Mouse (Mus musculus) embryonic facial prominence, embryonic 13.5 days (tissue): Measurements from ENCODE around the gene Prr15l. TPM values are rescaled to one million over a fixed set of nuclear protein-coding genes. Genes with fewer than 3 reads are reported as not detected.

ENCODE experiments used
- ATAC-seq: fragments of 200-750 bp; cut with Nextera tagmentation; 2 replicates; pipeline ENCODE4 v1.8.0; 2017; ENCODE audit warnings: low read depth; ENCODE audit not compliant: insufficient number of reproducible peaks, insufficient read depth, low FRiP score, low TSS enrichment
- H3K27ac ChIP-seq: fragments of 300-500 bp; sonication (generic); 2 replicates; pipeline ENCODE4 v1.5.1; 2015; ENCODE audit warnings: moderate library complexity, mild to moderate bottlenecking, inconsistent platforms
- H3K27me3 ChIP-seq: fragments of 300-500 bp; sonication (generic); 2 replicates; pipeline ENCODE4 v1.6.1; 2015; ENCODE audit warnings: mild to moderate bottlenecking, inconsistent platforms
- H3K36me3 ChIP-seq: fragments of 300-500 bp; sonication (generic); 2 replicates; pipeline ENCODE4 v1.6.1; 2015; ENCODE audit warnings: mild to moderate bottlenecking, inconsistent platforms
- H3K4me1 ChIP-seq: fragments of 300-500 bp; sonication (generic); 2 replicates; pipeline ENCODE4 v1.6.1; 2015; ENCODE audit warnings: inconsistent platforms
- H3K4me2 ChIP-seq: fragments of 300-500 bp; sonication (generic); 2 replicates; pipeline ENCODE4 v1.6.1; 2015; ENCODE audit warnings: moderate library complexity, mild to moderate bottlenecking, inconsistent platforms
- H3K4me3 ChIP-seq: fragments of 300-500 bp; sonication (generic); 2 replicates; pipeline ENCODE4 v1.5.1; 2015; ENCODE audit warnings: mild to moderate bottlenecking, inconsistent platforms
- H3K9ac ChIP-seq: fragments of 300-500 bp; sonication (generic); 2 replicates; pipeline ENCODE4 v1.6.1; 2015; ENCODE audit warnings: mild to moderate bottlenecking, inconsistent platforms
- H3K9me3 ChIP-seq: fragments of 300-500 bp; sonication (generic); 2 replicates; pipeline ENCODE4 v1.6.1; 2016; ENCODE audit warnings: inconsistent platforms
- WGBS: fragments of 180-500 bp; shearing (Covaris S2); methylation state at CpG from one replicate; pipeline ENCODE4 v1.1.7; 2015; ENCODE audit warnings: mixed read lengths; 5-methylcytosine and 5-hydroxymethylcytosine counted together
- polyA plus RNA-seq: library from polyadenylated mRNA; unstranded; fragments of >200 nt; fragmentation: Nextera tagmentation; extraction: Ambion mirVana; gene quantifications from 2 replicates; pipeline ENCODE4 v1.2.1, GENCODE M21; 2015

Gene Prr15l
- polyA plus RNA-seq = 2.4 and 3.4 TPM in 2 replicates

DNA sequence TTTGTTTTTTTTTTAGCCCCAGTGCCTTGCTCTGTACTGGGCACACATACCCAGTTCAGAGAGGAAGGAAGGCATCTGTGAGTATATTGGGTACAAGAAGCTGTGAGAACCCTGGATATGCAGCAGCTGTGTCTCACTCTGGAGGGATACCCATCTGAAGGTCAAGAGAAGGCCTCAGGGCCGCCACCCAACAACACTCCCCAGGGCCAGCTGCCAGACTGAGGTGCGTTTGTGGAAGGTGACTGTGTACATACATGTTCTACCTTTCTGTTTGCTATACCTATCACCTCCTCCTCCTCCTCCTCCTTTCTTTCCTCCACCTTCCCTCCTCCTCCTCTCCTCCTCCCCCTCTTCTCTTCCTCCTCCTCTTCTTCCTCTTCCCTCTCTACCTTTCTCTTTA, at the start of gene Prr15l:
TSS of gene Prr15l (plus strand) at position 17 of the 400 bp plus-strand sequence.
- H3K9ac ChIP-seq = no peak within 1 kb of the TSS
- peaks cover 22% of the 10 kb centered on the region for H3K4me1 ChIP-seq
- H3K4me3 ChIP-seq = no peak within 1 kb of the TSS
- H3K27ac ChIP-seq = peak within 1 kb of the TSS; percentile 57; the same call in 1 of the 2 replicates
- H3K27me3 ChIP-seq = peaks cover 22% of the 10 kb centered on the region
- ATAC-seq = no peak
- H3K9me3 ChIP-seq = no peaks in the 10 kb centered on the region
- 71% methylated on average over 2 of the region's 2 CpGs for WGBS
- no peaks in the 10 kb centered on the region for H3K36me3 ChIP-seq
- H3K4me2 ChIP-seq = peak within 1 kb of the TSS; percentile 39

DNA sequence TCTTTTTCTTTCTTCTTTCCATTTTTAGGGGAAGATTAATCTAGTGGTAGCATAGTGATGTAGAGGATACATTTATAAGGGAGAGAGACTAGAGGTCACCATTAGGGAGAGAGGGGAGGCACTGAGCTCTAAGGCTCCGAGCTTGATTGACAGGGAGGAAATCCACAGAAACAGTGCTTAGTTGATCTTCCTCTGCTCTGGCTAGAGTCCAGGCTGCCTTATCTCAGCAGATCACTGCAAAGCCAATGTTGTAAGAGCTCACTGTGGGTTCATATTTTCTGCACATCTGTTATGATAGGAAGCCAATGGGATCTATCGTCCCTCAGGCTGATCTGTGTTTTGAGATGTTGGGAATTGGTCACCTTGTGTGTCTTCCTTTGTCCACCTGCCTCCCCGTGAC, 49.2 kb upstream of the Prr15l start:
- Histone ChIP-seq H3K27me3 (peaks cover 5% of the 10 kb centered on the region; the same call in 1 of the 2 replicates), H3K4me1 (peaks cover 31% of the 10 kb centered on the region), H3K4me3 (no peak overlapping the region), H3K36me3 (no peaks in the 10 kb centered on the region), H3K4me2 (no peak overlapping the region), H3K27ac (no peak overlapping the region), H3K9ac (no peak overlapping the region), H3K9me3 (no peaks in the 10 kb centered on the region)
- WGBS = 47% methylated on average over 3 of the region's 3 CpGs
- no peak for ATAC-seq

DNA sequence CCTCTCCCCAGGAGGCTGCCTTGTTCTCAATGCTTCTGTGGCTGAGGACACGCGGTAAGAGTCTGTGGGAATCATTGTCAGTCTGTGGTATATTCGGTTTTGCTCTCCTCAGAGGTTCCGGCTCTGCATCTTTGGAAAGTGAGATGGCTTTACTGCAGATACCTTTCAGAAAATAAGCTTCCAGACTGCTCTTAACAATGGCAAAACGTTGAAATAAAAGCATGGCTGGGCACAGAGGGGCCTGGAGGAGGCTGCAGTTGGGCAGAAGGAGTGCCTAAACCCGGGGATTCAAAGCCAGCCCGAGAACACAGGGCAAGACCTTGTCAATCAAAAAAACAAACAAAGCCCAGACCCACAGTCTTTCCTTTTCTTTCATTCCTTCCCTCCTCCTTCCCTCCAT, 48.5 kb upstream of the Prr15l start:
- no peak for ATAC-seq
- Histone ChIP-seq H3K9ac (no peak overlapping the region), H3K27ac (no peak overlapping the region), H3K4me3 (no peak overlapping the region), H3K4me1 (peaks cover 24% of the 10 kb centered on the region), H3K4me2 (no peak overlapping the region), H3K9me3 (no peaks in the 10 kb centered on the region), H3K36me3 (no peaks in the 10 kb centered on the region), H3K27me3 (peaks cover 5% of the 10 kb centered on the region; the same call in 1 of the 2 replicates)
- 31% methylated on average over 7 of the region's 7 CpGs for WGBS

DNA sequence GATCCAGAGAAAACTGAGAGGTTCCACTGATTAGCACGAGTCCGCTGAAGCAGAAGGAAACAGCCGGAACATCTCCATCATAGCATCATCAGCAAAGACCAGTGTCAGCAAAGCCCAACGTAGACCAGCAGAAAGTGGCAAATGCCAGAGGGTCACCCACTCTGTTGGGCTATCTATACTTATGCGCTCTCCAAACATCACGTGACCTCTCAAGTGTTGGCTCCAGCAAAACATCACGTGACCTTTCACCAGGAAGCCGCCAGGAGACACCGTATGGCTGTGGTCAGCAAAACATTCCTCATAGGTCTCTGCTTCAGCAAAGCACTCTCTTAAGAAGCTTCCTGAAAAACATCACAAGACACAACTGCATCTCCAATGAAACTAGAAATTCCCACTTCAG, 47.6 kb upstream of the Prr15l start:
- H3K36me3 ChIP-seq = no peaks in the 10 kb centered on the region
- peaks cover 17% of the 10 kb centered on the region for H3K4me1 ChIP-seq
- H3K27me3 ChIP-seq = peaks cover 5% of the 10 kb centered on the region; the same call in 1 of the 2 replicates
- no peak overlapping the region for H3K9ac ChIP-seq
- 88% methylated on average over 9 of the region's 9 CpGs for WGBS
- no peak overlapping the region for H3K4me2 ChIP-seq
- H3K4me3 ChIP-seq = no peak overlapping the region
- no peak for ATAC-seq
- no peaks in the 10 kb centered on the region for H3K9me3 ChIP-seq
- no peak overlapping the region for H3K27ac ChIP-seq

DNA sequence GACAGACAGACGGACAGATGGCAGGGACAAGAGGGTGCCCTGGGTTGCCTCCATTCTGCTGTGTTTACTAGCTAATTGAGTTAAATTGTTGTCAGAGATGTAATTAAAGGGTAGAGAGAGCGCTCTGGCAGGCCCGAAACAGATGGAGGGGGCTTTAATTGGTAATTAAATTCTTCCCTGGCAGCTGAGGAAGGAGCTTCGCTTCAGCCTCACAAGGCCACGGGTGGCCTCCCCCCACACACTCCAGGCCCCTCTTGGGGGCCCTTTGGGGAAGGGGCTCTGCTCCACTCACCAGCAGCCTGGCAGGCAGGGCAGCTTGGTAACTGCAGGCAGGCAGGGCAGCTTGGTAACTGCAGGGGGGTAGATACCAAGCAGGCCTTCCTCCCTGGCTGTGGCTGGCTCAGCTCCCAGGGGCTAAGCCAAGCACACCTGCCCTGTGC, 42.0 kb upstream of the Prr15l start:
- no peaks in the 10 kb centered on the region for H3K9me3 ChIP-seq
- H3K27me3 ChIP-seq = no peaks in the 10 kb centered on the region
- 0 out of 2 replicates have a peak overlapping the region, but pooled peaks have one; percentile 39 for H3K27ac ChIP-seq
- no peak overlapping the region for H3K4me3 ChIP-seq
- H3K9ac ChIP-seq = peak overlapping the region; percentile 54
- 8% methylated on average over 5 of the region's 5 CpGs for WGBS
- peaks cover 18% of the 10 kb centered on the region for H3K4me1 ChIP-seq
- H3K4me2 ChIP-seq = 0 out of 2 replicates have a peak overlapping the region, but pooled peaks have one; percentile 11
- no peaks in the 10 kb centered on the region for H3K36me3 ChIP-seq
- ATAC-seq = no peak

DNA sequence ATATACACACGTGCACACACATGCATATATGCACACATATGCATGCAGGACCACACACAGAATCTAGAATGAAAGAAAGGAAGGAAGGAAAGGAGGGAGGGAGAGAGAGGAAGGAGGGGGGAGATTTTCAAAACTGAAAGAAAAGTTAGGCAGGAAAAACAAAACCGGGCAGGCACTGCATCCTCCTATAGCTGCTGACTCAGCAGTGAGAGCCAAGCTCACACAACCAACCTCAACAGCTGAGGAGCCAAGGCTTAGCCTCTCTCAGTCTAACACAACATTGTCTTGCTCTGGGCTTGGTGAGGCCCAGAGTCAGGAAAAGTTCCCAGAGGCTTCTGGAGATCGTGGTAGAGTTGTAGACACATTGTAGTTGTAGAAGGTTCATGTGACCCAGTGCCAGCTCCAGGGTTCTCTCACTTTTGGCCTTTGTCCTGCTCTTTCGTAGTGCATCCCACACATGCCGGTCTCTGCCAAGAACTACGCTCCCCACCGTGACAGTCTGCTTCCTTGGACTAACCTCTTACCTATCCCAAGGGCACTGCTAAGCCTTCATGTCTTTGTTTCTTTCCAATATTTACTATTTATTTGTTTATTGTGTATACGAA, 40.9 kb upstream of the Prr15l start:
- H3K9me3 ChIP-seq = no peaks in the 10 kb centered on the region
- peaks cover 18% of the 10 kb centered on the region for H3K4me1 ChIP-seq
- H3K4me2 ChIP-seq = no peak overlapping the region
- H3K4me3 ChIP-seq = no peak overlapping the region
- 82% methylated on average over 8 of the region's 8 CpGs for WGBS
- no peaks in the 10 kb centered on the region for H3K36me3 ChIP-seq
- no peaks in the 10 kb centered on the region for H3K27me3 ChIP-seq
- no peak overlapping the region for H3K9ac ChIP-seq
- peak overlapping the region; percentile 33; the same call in 1 of the 2 replicates for H3K27ac ChIP-seq
- no peak for ATAC-seq

DNA sequence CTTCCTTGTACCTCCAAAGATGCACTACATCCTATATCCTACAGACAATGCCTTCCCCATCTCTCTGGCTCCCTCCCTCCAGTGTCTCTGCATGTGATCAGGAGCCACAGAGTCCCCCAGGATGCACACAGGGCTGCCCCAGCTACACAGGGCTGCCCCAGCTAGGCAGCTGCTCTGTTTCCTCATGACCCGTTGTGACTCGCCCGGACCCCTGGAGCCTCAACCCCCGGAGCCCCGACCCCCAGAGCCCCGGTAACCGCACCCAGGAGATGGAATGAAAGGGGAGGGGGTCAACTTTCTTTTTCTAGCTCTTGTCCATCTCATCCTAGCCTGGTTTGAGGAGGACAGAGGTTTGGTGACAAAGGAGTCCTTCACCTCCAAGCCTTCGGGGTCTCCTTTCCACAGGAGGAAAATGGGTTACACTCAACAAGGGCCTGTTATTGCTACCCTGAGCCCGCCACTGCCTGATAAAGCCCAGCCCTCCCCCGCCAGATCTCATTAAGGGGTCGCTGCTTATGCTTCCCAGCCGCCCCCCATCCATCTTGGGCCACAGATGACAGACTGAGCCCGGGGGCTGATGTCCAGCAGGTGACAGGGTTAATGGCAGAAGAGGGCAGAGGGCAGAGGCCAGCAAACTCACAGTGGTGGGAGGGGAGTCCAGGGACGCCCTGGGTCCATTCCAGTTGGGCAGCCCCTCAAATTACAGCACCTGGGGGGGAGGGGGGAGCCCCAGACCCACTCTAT, 35.9 kb upstream of the Prr15l start:
- no peaks in the 10 kb centered on the region for H3K9me3 ChIP-seq
- ATAC-seq = no peak
- H3K9ac ChIP-seq = no peak overlapping the region
- no peak overlapping the region for H3K27ac ChIP-seq
- H3K36me3 ChIP-seq = no peaks in the 10 kb centered on the region
- WGBS = 22% methylated on average over 14 of the region's 14 CpGs
- H3K27me3 ChIP-seq = no peaks in the 10 kb centered on the region
- no peak overlapping the region for H3K4me3 ChIP-seq
- H3K4me2 ChIP-seq = no peak overlapping the region
- H3K4me1 ChIP-seq = peaks cover 4% of the 10 kb centered on the region

DNA sequence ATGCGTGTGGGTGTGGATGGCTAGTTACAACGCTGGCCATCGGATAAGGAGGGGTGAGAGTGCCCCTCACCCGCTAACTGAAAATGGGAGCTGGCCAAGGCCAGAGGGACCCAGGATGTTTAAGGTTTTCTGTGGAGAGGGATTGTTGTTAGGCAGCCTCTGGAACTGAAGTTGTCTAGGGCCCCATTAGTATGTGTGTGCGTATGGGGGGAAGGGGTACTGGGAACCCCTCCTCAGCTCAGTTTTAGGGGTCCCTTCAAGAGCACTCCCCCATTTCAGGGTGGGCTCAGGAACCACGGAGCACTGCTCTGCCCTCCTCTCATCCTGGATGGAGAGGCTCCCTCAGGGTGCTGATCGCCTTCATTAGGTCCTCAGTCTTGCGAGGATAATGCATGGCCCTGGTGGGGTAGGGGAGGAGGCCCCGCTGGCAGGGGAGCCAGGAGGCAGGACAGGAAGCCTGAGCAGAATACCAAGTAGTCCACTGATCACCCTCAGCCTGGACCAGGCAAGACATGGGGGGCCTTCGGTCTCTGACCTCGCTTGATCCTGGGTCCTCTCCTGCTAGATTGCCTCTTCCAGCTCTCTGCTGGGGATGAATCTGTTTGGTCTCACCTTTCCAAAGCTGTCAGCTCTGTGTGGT, 34.6 kb upstream of the Prr15l start:
- Histone ChIP-seq H3K4me3 (no peak overlapping the region), H3K9me3 (no peaks in the 10 kb centered on the region), H3K4me2 (no peak overlapping the region), H3K27ac (no peak overlapping the region), H3K36me3 (no peaks in the 10 kb centered on the region), H3K9ac (0 out of 2 replicates have a peak overlapping the region, but pooled peaks have one; percentile 8), H3K27me3 (no peaks in the 10 kb centered on the region), H3K4me1 (no peaks in the 10 kb centered on the region)
- WGBS = 63% methylated on average over 11 of the region's 11 CpGs
- ATAC-seq = no peak

DNA sequence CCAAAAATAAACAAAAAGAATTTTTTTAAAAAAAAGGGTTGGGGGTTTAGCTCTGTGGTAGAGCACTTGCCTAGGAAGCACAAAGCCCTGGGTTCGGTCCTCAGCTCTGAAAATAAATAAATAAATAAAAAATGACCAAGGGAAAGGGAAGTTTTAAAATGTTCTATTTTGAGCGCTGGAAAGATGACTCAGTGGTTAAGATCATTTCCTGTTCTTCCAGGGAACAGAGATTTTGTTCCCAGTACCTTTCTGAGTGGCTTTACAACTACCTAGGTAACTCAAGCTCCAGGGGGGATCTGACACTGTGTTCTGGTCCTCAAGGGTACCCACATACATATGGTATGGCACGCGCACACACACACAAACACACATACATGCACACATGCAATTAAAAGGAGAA, 32.0 kb upstream of the Prr15l start:
- no peak overlapping the region for H3K4me3 ChIP-seq
- WGBS = 84% methylated on average over 4 of the region's 4 CpGs
- no peak overlapping the region for H3K4me2 ChIP-seq
- H3K9ac ChIP-seq = no peak overlapping the region
- no peak for ATAC-seq
- no peak overlapping the region for H3K27ac ChIP-seq
- H3K27me3 ChIP-seq = no peaks in the 10 kb centered on the region
- H3K36me3 ChIP-seq = no peaks in the 10 kb centered on the region
- H3K4me1 ChIP-seq = peaks cover 5% of the 10 kb centered on the region
- no peaks in the 10 kb centered on the region for H3K9me3 ChIP-seq

DNA sequence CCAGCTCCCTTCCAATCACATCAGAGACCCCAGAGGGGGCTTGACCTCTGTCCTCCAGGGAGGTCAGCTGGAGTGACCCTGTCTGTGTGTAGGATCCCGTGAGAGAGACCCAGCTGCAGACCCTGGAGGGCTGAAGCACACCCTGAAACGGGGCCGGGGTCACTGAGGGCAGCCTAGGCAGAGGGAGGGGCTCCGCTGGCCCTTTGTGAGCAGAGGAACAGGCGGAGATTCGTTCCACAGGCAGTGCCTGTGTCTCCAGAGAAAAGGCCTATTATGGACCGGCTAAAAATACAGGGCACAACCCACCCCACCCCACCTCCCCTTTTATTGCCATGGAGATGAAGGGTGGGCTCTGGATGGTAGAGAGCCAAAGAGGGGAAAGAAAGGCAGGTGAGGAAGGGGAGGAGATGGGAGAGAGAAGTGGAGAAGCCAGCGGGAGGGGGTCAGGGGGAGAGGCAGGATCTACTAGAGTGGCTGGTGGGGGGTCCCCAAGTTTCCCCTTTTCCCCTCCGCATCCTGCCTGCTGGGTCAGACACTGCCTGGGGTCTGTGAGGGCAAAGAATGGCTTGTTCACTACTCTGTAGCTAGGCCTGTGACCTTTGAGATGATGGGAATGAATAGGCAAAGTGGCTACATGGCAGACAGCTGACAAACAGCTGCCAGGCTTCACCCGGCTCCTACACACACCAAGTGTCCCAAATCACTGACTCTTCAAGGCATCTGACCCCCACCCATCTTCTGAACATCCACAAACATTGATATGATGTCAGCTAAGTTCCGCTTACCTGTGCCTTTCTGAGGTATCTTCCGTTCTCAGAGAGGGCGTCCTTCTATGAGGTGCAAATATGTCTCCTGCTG, 28.2 kb upstream of the Prr15l start:
- WGBS = 34% methylated on average over 13 of the region's 13 CpGs
- peak overlapping the region; percentile 31; the same call in 1 of the 2 replicates for H3K4me2 ChIP-seq
- H3K36me3 ChIP-seq = no peaks in the 10 kb centered on the region
- H3K9ac ChIP-seq = no peak overlapping the region
- no peaks in the 10 kb centered on the region for H3K9me3 ChIP-seq
- no peaks in the 10 kb centered on the region for H3K27me3 ChIP-seq
- H3K27ac ChIP-seq = no peak overlapping the region
- H3K4me3 ChIP-seq = no peak overlapping the region
- no peak for ATAC-seq
- H3K4me1 ChIP-seq = peaks cover 15% of the 10 kb centered on the region

DNA sequence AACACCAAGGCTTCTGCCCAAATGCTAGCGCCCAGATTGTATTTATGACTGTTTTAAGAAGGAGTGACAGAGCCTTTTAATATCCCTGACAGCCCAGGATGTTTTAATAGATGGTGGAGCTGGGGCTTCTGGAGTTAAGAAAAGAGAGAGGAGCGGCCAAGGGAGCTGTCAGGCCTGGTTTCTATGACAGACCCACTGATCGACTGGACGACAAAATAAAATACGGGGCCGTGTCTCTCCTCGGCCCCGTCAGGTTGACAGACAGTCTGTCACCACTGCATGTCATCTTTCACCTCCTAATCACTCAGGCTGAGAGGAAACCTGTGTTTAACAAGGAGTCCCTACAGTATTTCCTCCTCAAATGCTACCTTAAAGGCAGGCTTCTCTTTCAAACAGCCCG, 26.6 kb upstream of the Prr15l start:
- Histone ChIP-seq H3K27ac (no peak overlapping the region), H3K9me3 (no peaks in the 10 kb centered on the region), H3K36me3 (no peaks in the 10 kb centered on the region; the same call in 1 of the 2 replicates), H3K4me2 (no peak overlapping the region), H3K4me3 (no peak overlapping the region), H3K9ac (no peak overlapping the region), H3K27me3 (no peaks in the 10 kb centered on the region), H3K4me1 (peaks cover 15% of the 10 kb centered on the region)
- WGBS = 70% methylated on average over 9 of the region's 9 CpGs
- no peak for ATAC-seq
